Mouse (Mus musculus): ENCODE measurements at regions not wholly inside any gene's neighbourhood (a gene's known extent, or its start where the extent isn't known, plus 50 kb on each side); places are given as distances from the start of the nearest gene placed in this dataset.

GRCm38 (mm10) chr16:30118876-30119275 lies 54.7 kb downstream of the Hes1 start:
- TF ChIP-seq GATA4 (IDR thresholded peaks at IDR 0.05; ENCODE audit: insufficient replicate concordance, low read length), result no peak

GRCm38 (mm10) chr16:30120330-30121265 lies 56.4 kb downstream of the Hes1 start:
- no peak for TF ChIP-seq GATA4 (IDR thresholded peaks at IDR 0.05; ENCODE audit: insufficient replicate concordance, low read length)

- no peak for TF ChIP-seq GATA4 (IDR thresholded peaks at IDR 0.05; ENCODE audit: insufficient replicate concordance, low read length)
These were observed 57.4 kb downstream of the Hes1 start for GRCm38 (mm10) chr16:30121596-30121995.

- no peak for TF ChIP-seq GATA4 (IDR thresholded peaks at IDR 0.05; ENCODE audit: insufficient replicate concordance, low read length)
These were observed 58.3 kb downstream of the Hes1 start for GRCm38 (mm10) chr16:30122211-30123070.

GRCm38 (mm10) chr16:30127015-30127414 lies 62.8 kb downstream of the Hes1 start:
- no peak for TF ChIP-seq GATA4 (IDR thresholded peaks at IDR 0.05; ENCODE audit: insufficient replicate concordance, low read length)

GRCm38 (mm10) chr16:30128787-30129186 lies 64.6 kb downstream of the Hes1 start:
- TF ChIP-seq GATA4 (IDR thresholded peaks at IDR 0.05; ENCODE audit: insufficient replicate concordance, low read length), result no peak

- TF ChIP-seq GATA4 (IDR thresholded peaks at IDR 0.05; ENCODE audit: insufficient replicate concordance, low read length), result no peak
These were observed 65.3 kb downstream of the Hes1 start for GRCm38 (mm10) chr16:30129218-30130112.

- TF ChIP-seq GATA4 (IDR thresholded peaks at IDR 0.05; ENCODE audit: insufficient replicate concordance, low read length), result no peak
These were observed 65.9 kb downstream of the Hes1 start for GRCm38 (mm10) chr16:30130113-30130471.

- no peak for TF ChIP-seq GATA4 (IDR thresholded peaks at IDR 0.05; ENCODE audit: insufficient replicate concordance, low read length)
These were observed 67.9 kb downstream of the Hes1 start for GRCm38 (mm10) chr16:30132086-30132485.

- no peak for TF ChIP-seq GATA4 (IDR thresholded peaks at IDR 0.05; ENCODE audit: insufficient replicate concordance, low read length)
These were observed 70.5 kb downstream of the Hes1 start for GRCm38 (mm10) chr16:30134642-30135165.

GRCm38 (mm10) chr16:30136849-30137248 lies 72.7 kb downstream of the Hes1 start:
- no peak for TF ChIP-seq GATA4 (IDR thresholded peaks at IDR 0.05; ENCODE audit: insufficient replicate concordance, low read length)

- TF ChIP-seq GATA4 (IDR thresholded peaks at IDR 0.05; ENCODE audit: insufficient replicate concordance, low read length), result no peak
These were observed 73.6 kb downstream of the Hes1 start for GRCm38 (mm10) chr16:30137812-30138211.

GRCm38 (mm10) chr16:30144818-30145464 lies 80.8 kb downstream of the Hes1 start:
- TF ChIP-seq GATA4 (IDR thresholded peaks at IDR 0.05; ENCODE audit: insufficient replicate concordance, low read length), result no peak
